Mouse (Mus musculus) olfactory bulb, adult 2 months (tissue): ENCODE measurements around the gene Anks1b.

ENCODE experiments used
- CTCF ChIP-seq: fragments of 200-500 bp; IDR thresholded peaks from 2 replicates; pipeline ENCODE4 v1.5.1; 2012; ENCODE audit warnings: low read depth, mild to moderate bottlenecking, low read length, moderate library complexity; ENCODE audit not compliant: insufficient read depth
- POLR2A ChIP-seq: fragments of 200-500 bp; IDR thresholded peaks from 2 replicates; pipeline ENCODE4 v1.6.1; 2012; ENCODE audit warnings: mild to moderate bottlenecking, low read depth, low read length, moderate library complexity; ENCODE audit not compliant: insufficient read depth

GRCm38 (mm10) chr10:89833166-89833565 is 40.1 kb upstream of the Anks1b start:
- no peak for TF ChIP-seq POLR2A
- TF ChIP-seq CTCF = no peak
